Mouse (Mus musculus): ENCODE results near the gene Pglyrp1. TPM values are rescaled to one million over a fixed set of nuclear protein-coding genes. Genes with fewer than 3 reads are reported as not detected.

The Pglyrp1 gene
- polyA plus RNA-seq, 1 experiment from 2014 or later: 26.7 TPM

DNA sequence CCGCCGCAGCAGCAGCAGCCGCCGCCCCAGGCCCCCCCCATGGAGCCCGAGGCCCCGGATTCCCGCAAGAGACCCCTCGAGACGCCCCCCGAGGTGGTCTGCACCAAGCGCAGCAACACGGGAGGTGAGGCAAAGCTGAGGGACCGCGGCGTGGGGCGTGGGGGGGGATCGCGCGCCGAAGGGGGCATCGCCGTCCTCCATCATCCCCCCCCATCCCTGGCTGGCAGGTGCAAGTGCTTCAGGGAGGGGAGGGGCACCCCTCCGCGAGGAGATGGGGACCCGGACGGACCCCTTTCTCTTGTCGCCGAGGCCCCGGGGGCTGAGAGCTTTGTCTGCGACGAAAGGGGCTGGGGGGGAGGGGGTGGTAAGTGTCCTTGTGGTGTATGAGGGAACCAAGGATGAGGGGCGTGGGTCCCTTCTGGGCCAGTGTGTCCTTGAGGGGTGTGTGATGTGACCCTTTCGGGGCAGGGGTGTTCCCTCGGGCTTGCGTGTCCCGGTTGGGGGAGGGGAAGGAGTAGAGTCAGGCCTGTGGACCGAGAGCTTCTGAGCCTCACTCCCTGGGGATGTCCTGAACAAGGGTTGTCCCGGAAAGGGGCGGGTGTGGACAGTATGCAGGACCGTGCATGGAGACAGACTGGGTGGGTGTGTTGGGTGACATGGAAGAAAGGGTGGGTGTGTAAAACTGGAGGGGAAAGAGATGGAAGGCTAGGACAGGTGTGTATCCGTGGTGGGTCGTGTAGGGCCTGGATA lies 55.1 kb downstream of the Pglyrp1 start:
- DNase-seq (ENCODE audit: low spot score) (peak; percentile 56), ATAC-seq (replicated peaks; ENCODE audit: low FRiP score, low TSS enrichment, low read depth) (peak; percentile 56)
- H3K4me2 ChIP-seq (ENCODE audit: low read length): peak overlapping the region; percentile 83
- 3% methylated on average over 34 of the region's 42 CpGs for WGBS
- H3K27me3 ChIP-seq (replicated peaks; ENCODE audit: control insufficient read depth, insufficient read depth, low read length): peaks cover 54% of the 10 kb centered on the region
- H3K4me3 ChIP-seq (ENCODE audit: low read depth, low read length): peak overlapping the region; percentile 47
- peak overlapping the region; percentile 38 for H3K9ac ChIP-seq (ENCODE audit: low read length)
- H3K9me3 ChIP-seq (ENCODE audit: control insufficient read depth, low read length): no peaks in the 10 kb centered on the region
- no peaks in the 10 kb centered on the region for H3K36me3 ChIP-seq (ENCODE audit: control insufficient read depth, insufficient read depth, low read length)
- H3K27ac ChIP-seq (ENCODE audit: low read depth): no peak overlapping the region
- H3K4me1 ChIP-seq (replicated peaks; ENCODE audit: control insufficient read depth, insufficient read depth, low read length): peaks cover 6% of the 10 kb centered on the region; the same call in 1 of the 2 replicates

GRCm38 (mm10) chr7:18926911-18927310 lies 55.8 kb downstream of the Pglyrp1 start:
- Histone ChIP-seq H3K9me3 (ENCODE audit: control insufficient read depth, low read length) (no peaks in the 10 kb centered on the region), H3K27ac (ENCODE audit: low read depth) (no peak overlapping the region)

DNA sequence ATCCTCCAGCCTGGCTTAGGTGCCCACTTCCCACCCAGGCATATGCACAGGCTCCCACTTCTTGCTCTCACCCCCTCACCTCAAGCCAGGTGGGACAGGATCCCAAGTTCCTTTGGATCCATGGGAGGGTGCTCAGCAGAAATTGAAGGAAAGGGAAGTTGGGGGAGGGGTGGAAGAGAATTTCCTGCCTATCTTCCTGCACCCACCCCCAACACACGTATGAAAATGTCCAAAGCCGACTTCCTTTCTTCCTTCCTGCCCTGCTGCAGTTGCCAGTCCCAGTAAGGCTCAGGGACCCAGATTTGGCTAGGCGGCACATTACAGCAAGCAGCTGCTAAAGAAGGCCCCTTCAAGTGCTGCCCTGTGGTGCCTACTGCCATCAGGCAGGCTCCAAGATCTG lies 56.6 kb downstream of the Pglyrp1 start:
- Histone ChIP-seq H3K9ac (ENCODE audit: low read length) (no peak overlapping the region), H3K4me2 (ENCODE audit: low read length) (no peak overlapping the region), H3K4me3 (ENCODE audit: low read depth, low read length) (no peak overlapping the region), H3K4me1 (replicated peaks; ENCODE audit: control insufficient read depth, insufficient read depth, low read length) (peaks cover 6% of the 10 kb centered on the region; the same call in 1 of the 2 replicates), H3K9me3 (ENCODE audit: control insufficient read depth, low read length) (no peaks in the 10 kb centered on the region), H3K27me3 (replicated peaks; ENCODE audit: control insufficient read depth, insufficient read depth, low read length) (peaks cover 47% of the 10 kb centered on the region), H3K27ac (ENCODE audit: low read depth) (no peak overlapping the region), H3K36me3 (ENCODE audit: control insufficient read depth, insufficient read depth, low read length) (no peaks in the 10 kb centered on the region)
- no peak for DNase-seq (ENCODE audit: low spot score)
- ATAC-seq (replicated peaks; ENCODE audit: low FRiP score, low TSS enrichment, low read depth): no peak
- 30% methylated on average over 3 of the region's 3 CpGs for WGBS

More at GRCm38 (mm10) chr7:18926911-18927310, 55.8 kb downstream of the Pglyrp1 start:
- peaks cover 6% of the 10 kb centered on the region; the same call in 1 of the 2 replicates for H3K4me1 ChIP-seq (replicated peaks; ENCODE audit: control insufficient read depth, insufficient read depth, low read length)
- no peak overlapping the region for H3K9ac ChIP-seq (ENCODE audit: low read length)
- no peak for DNase-seq (ENCODE audit: low spot score)
- H3K27me3 ChIP-seq (replicated peaks; ENCODE audit: control insufficient read depth, insufficient read depth, low read length): peaks cover 54% of the 10 kb centered on the region
- peak overlapping the region; percentile 47; the same call in 1 of the 2 replicates for H3K4me3 ChIP-seq (ENCODE audit: low read depth, low read length)
- WGBS: 49% methylated on average over 6 of the region's 6 CpGs
- ATAC-seq (replicated peaks; ENCODE audit: low FRiP score, low TSS enrichment, low read depth): no peak
- no peaks in the 10 kb centered on the region for H3K36me3 ChIP-seq (ENCODE audit: control insufficient read depth, insufficient read depth, low read length)
- H3K4me2 ChIP-seq (ENCODE audit: low read length): peak overlapping the region; percentile 83; the same call in 1 of the 2 replicates

Other genes with a start within 250 kb of the Pglyrp1 start
- not detected in 2 replicates for gene Psg21, start 214.6 kb upstream of the Pglyrp1 start, polyA plus RNA-seq (2014; fragmentation: Nextera tagmentation; extraction: Ambion mirVana)
- not detected in 2 replicates for gene Psg20, start 185.1 kb upstream of the Pglyrp1 start, polyA plus RNA-seq (2014; fragmentation: Nextera tagmentation; extraction: Ambion mirVana)
- gene Psg22, start 153.2 kb upstream of the Pglyrp1 start, polyA plus RNA-seq (2014; fragmentation: Nextera tagmentation; extraction: Ambion mirVana): not detected in 2 replicates
- gene Psg19, start 72.8 kb upstream of the Pglyrp1 start, polyA plus RNA-seq (2014; fragmentation: Nextera tagmentation; extraction: Ambion mirVana): not detected in 2 replicates
- 0.27 TPM in 1 of 2 replicates, not detected in the other for gene Psg17, start 49.7 kb upstream of the Pglyrp1 start, polyA plus RNA-seq (2014; fragmentation: Nextera tagmentation; extraction: Ambion mirVana)
- gene Mill2, start 31.4 kb upstream of the Pglyrp1 start, polyA plus RNA-seq (2014; fragmentation: Nextera tagmentation; extraction: Ambion mirVana): 0.62 and 1.1 TPM in 2 replicates
- gene Ccdc61, start 39.1 kb downstream of the Pglyrp1 start, polyA plus RNA-seq (2014; fragmentation: Nextera tagmentation; extraction: Ambion mirVana): 21.5 and 21.7 TPM in 2 replicates
- gene Nova2, start 54.6 kb downstream of the Pglyrp1 start, polyA plus RNA-seq (2014; fragmentation: Nextera tagmentation; extraction: Ambion mirVana): 0.66 and 0.75 TPM in 2 replicates
- not detected in 2 replicates for gene Nanos2, start 116.1 kb downstream of the Pglyrp1 start, polyA plus RNA-seq (2014; fragmentation: Nextera tagmentation; extraction: Ambion mirVana)
- gene Mypop, start 119.9 kb downstream of the Pglyrp1 start, polyA plus RNA-seq (2014; fragmentation: Nextera tagmentation; extraction: Ambion mirVana): 2.8 and 3.2 TPM in 2 replicates
- 29.5 and 29.6 TPM in 2 replicates for gene Irf2bp1, start 132.7 kb downstream of the Pglyrp1 start, polyA plus RNA-seq (2014; fragmentation: Nextera tagmentation; extraction: Ambion mirVana)
- 21.6 and 21.9 TPM in 2 replicates for gene Foxa3, start 152.2 kb downstream of the Pglyrp1 start, polyA plus RNA-seq (2014; fragmentation: Nextera tagmentation; extraction: Ambion mirVana)
- 23.9 and 26.1 TPM in 2 replicates for gene Sympk, start 153.0 kb downstream of the Pglyrp1 start, polyA plus RNA-seq (2014; fragmentation: Nextera tagmentation; extraction: Ambion mirVana)
- gene Rsph6a, start 183.4 kb downstream of the Pglyrp1 start, polyA plus RNA-seq (2014; fragmentation: Nextera tagmentation; extraction: Ambion mirVana): not detected in 2 replicates
- gene Dmwd, start 204.9 kb downstream of the Pglyrp1 start, polyA plus RNA-seq (2014; fragmentation: Nextera tagmentation; extraction: Ambion mirVana): 15.8 and 16.0 TPM in 2 replicates
- 57.4 and 60.0 TPM in 2 replicates for gene Dmpk, start 212.5 kb downstream of the Pglyrp1 start, polyA plus RNA-seq (2014; fragmentation: Nextera tagmentation; extraction: Ambion mirVana)
- 15.7 and 15.8 TPM in 2 replicates for gene Six5, start 223.3 kb downstream of the Pglyrp1 start, polyA plus RNA-seq (2014; fragmentation: Nextera tagmentation; extraction: Ambion mirVana)
- gene Gm4969, start 247.0 kb downstream of the Pglyrp1 start, polyA plus RNA-seq (2014; fragmentation: Nextera tagmentation; extraction: Ambion mirVana): 3.7 and 4.7 TPM in 2 replicates
- gene Fbxo46, start 248.5 kb downstream of the Pglyrp1 start, polyA plus RNA-seq (2014; fragmentation: Nextera tagmentation; extraction: Ambion mirVana): 8.1 and 8.8 TPM in 2 replicates